Mouse (Mus musculus): ENCODE measurements around the gene Ndufb8.

Gene Ndufb8

GRCm38 (mm10) chr19:44525551-44526205 lies 29.6 kb downstream of the Ndufb8 start:
- DNase-seq, result no peak

GRCm38 (mm10) chr19:44519152-44519551 lies 36.1 kb downstream of the Ndufb8 start:
- DNase-seq, result no peak

GRCm38 (mm10) chr19:44517996-44518768 lies 37.1 kb downstream of the Ndufb8 start:
- no peak for DNase-seq

GRCm38 (mm10) chr19:44515769-44516168 lies 39.5 kb downstream of the Ndufb8 start:
- no peak for DNase-seq

GRCm38 (mm10) chr19:44514521-44515451 lies 40.5 kb downstream of the Ndufb8 start:
- DNase-seq, result no peak

GRCm38 (mm10) chr19:44513921-44514482 lies 41.2 kb downstream of the Ndufb8 start:
- DNase-seq, result no peak

GRCm38 (mm10) chr19:44513054-44513833 lies 42.0 kb downstream of the Ndufb8 start:
- DNase-seq, result no peak

- no peak for DNase-seq
Measured at GRCm38 (mm10) chr19:44512601-44513000, 42.6 kb downstream of the Ndufb8 start.

GRCm38 (mm10) chr19:44511451-44512231 lies 43.6 kb downstream of the Ndufb8 start:
- no peak for DNase-seq

- no peak for DNase-seq
Measured at GRCm38 (mm10) chr19:44510534-44511175, 44.6 kb downstream of the Ndufb8 start.

- no peak for DNase-seq
Measured at GRCm38 (mm10) chr19:44502741-44503140, 52.5 kb downstream of the Ndufb8 start.

- no peak for DNase-seq
Measured at GRCm38 (mm10) chr19:44501925-44502324, 53.3 kb downstream of the Ndufb8 start.

GRCm38 (mm10) chr19:44500240-44500639 lies 55.0 kb downstream of the Ndufb8 start:
- no peak for DNase-seq

- DNase-seq, result no peak
Measured at GRCm38 (mm10) chr19:44498936-44499335, 56.3 kb downstream of the Ndufb8 start.

Data from cerebellum, postnatal 36 days (tissue).